Comparison of ENCODE assay signal across 8 mouse cellular contexts in genomic region chr4:150087161-150087889, GRCm38 (mm10). TPM values are rescaled to one million over a fixed set of nuclear protein-coding genes. Genes with fewer than 3 reads are reported as not detected.
DNase-seq lines count a peak whose midpoint lies in the region; ATAC-seq lines count a peak whose summit lies in the region.

Gpr157 (plus strand) TSS chr4:150087365.

- peak; percentile 92 for ATAC-seq in hindbrain, embryonic 11.5 days (ENCODE audit: low FRiP score)

- H3K9me3 ChIP-seq in hindbrain, embryonic 11.5 days (ENCODE audit: control insufficient read depth, low read length), result no peaks in the 10 kb centered on the region

- 0 out of 2 replicates have a peak, but pooled peaks cover 8% of the 10 kb centered on the region for H3K27me3 ChIP-seq in hindbrain, embryonic 11.5 days (ENCODE audit: control insufficient read depth, insufficient read depth, low read length)

- peak within 1 kb of the TSS; percentile 54 for H3K4me3 ChIP-seq in hindbrain, embryonic 11.5 days (ENCODE audit: low read depth, low read length)

- H3K36me3 ChIP-seq in hindbrain, embryonic 11.5 days (ENCODE audit: control insufficient read depth, insufficient read depth, low read length), result no peaks in the 10 kb centered on the region

- peak within 1 kb of the TSS; percentile 53 for H3K9ac ChIP-seq in hindbrain, embryonic 11.5 days (ENCODE audit: low read depth, low read length)

- peak within 1 kb of the TSS; percentile 97 for H3K4me2 ChIP-seq in hindbrain, embryonic 11.5 days (replicated peaks; ENCODE audit: low read depth, low read length)

- H3K27ac ChIP-seq in hindbrain, embryonic 11.5 days (ENCODE audit: low read depth, low read length), result 0 out of 2 replicates have a peak within 1 kb of the TSS, but pooled peaks have one; percentile 3

- H3K4me1 ChIP-seq in hindbrain, embryonic 11.5 days (replicated peaks; ENCODE audit: control insufficient read depth, insufficient read depth, low read length), result no peaks in the 10 kb centered on the region; the same call in none of the 2 replicates

- DNase-seq in MEL-GATA-1-ER (ENCODE audit: extremely low read depth, low read depth), result peak; percentile 93
- DNase-seq in cerebellum, adult 9-11 months, result peak; percentile 92
- peak; percentile 76 to 90 for DNase-seq in frontal cortex, adult 2 months (ENCODE audit: extremely low spot score in 1 of 2, low spot score in 1 of 2)
- peak; percentile 95 for DNase-seq in hindbrain, embryonic 11.5 days (ENCODE audit: low spot score)
- DNase-seq in layer of hippocampus, postnatal 10 days (ENCODE audit: low spot score in 2 of 2), result peak; percentile 83 to 87
- peak; percentile 95 for DNase-seq in lung, postnatal 10 days
- peak; percentile 92 for DNase-seq in ovary, postnatal 36 days (ENCODE audit: low spot score)
- peak; percentile 96 for DNase-seq in thymus, postnatal 25 days

- WGBS in hindbrain, embryonic 11.5 days, result under 1% methylated on average over 54 of the region's 56 CpGs

RNA-seq across cellular contexts. Expression of gene Gpr157, which starts in this region (rescaled TPM):
- polyA plus RNA-seq in frontal cortex, adult 2 months (2012; rRNA removed), result 1.4 and 1.8 TPM in 2 replicates
- polyA plus RNA-seq in hindbrain, embryonic 11.5 days (2014; fragmentation: Nextera tagmentation; extraction: Ambion mirVana), result 0.24 and 0.68 TPM in 2 replicates
- total RNA-seq in layer of hippocampus, postnatal 10 days (2021), result 1 to 10 TPM; 1.0 to 1.6 TPM

Comparison
In these comparisons a context has a peak if more than half of its experiments do, and no peak if none do; other contexts are left out.
1. Peak in every context shown above with its lines: DNase-seq, ATAC-seq, H3K4me3 ChIP-seq and H3K27ac ChIP-seq.
2. Peak in DNase-seq, ATAC-seq, H3K4me3 ChIP-seq, H3K27ac ChIP-seq, H3K9ac ChIP-seq and H3K4me2 ChIP-seq in hindbrain, embryonic 11.5 days; RNA of the gene not detected or under 1 TPM.